Mouse (Mus musculus): ENCODE results near the gene Dst.

The Dst gene

GRCm38 (mm10) chr1:34182406-34183249 lies 274.6 kb downstream of the Dst start:
- DNase-seq, result peak; percentile 86 to 87

- DNase-seq, result no peak
Observed at GRCm38 (mm10) chr1:34183250-34183926, 275.4 kb downstream of the Dst start.

GRCm38 (mm10) chr1:34184266-34184665 lies 276.2 kb downstream of the Dst start:
- no peak for DNase-seq

GRCm38 (mm10) chr1:34186033-34186432 lies 278.0 kb downstream of the Dst start:
- DNase-seq, result no peak

GRCm38 (mm10) chr1:34187501-34187900 lies 279.5 kb downstream of the Dst start:
- no peak for DNase-seq

- no peak for DNase-seq
Observed at GRCm38 (mm10) chr1:34188721-34189236, 280.8 kb downstream of the Dst start.

GRCm38 (mm10) chr1:34189318-34189717 lies 281.3 kb downstream of the Dst start:
- DNase-seq, result no peak

- DNase-seq, result peak; percentile 75 to 79
Observed at GRCm38 (mm10) chr1:34189970-34190369, 281.9 kb downstream of the Dst start.

- no peak for DNase-seq
Observed at GRCm38 (mm10) chr1:34192174-34192573, 284.1 kb downstream of the Dst start.

GRCm38 (mm10) chr1:34200791-34201190 lies 292.8 kb downstream of the Dst start:
- no peak for DNase-seq

- DNase-seq, result peak in 1 of 2 experiments; percentile 78
Observed at GRCm38 (mm10) chr1:34201483-34201882, 293.5 kb downstream of the Dst start.

GRCm38 (mm10) chr1:34211704-34212103 lies 303.7 kb downstream of the Dst start:
- no peak for DNase-seq

- no peak for DNase-seq
Observed at GRCm38 (mm10) chr1:34216456-34216855, 308.4 kb downstream of the Dst start.

GRCm38 (mm10) chr1:34218323-34218722 lies 310.3 kb downstream of the Dst start:
- peak; percentile 88 to 91 for DNase-seq

GRCm38 (mm10) chr1:34218801-34219200 lies 310.8 kb downstream of the Dst start:
- no peak for DNase-seq

- DNase-seq, result no peak
Observed at GRCm38 (mm10) chr1:34220094-34220601, 312.1 kb downstream of the Dst start.

GRCm38 (mm10) chr1:34223866-34224265 lies 315.8 kb downstream of the Dst start:
- DNase-seq, result no peak

GRCm38 (mm10) chr1:34227676-34228075 lies 319.7 kb downstream of the Dst start:
- DNase-seq, result no peak

GRCm38 (mm10) chr1:34231041-34231440 lies 323.0 kb downstream of the Dst start:
- no peak for DNase-seq

GRCm38 (mm10) chr1:34236254-34236723 lies 328.3 kb downstream of the Dst start:
- DNase-seq, result peak; percentile 47 to 65

- peak in 1 of 2 experiments; percentile 7 for DNase-seq
Observed at GRCm38 (mm10) chr1:34237211-34237610, 329.2 kb downstream of the Dst start.

- DNase-seq, result no peak
Observed at GRCm38 (mm10) chr1:34237689-34238091, 329.7 kb downstream of the Dst start.

GRCm38 (mm10) chr1:34238231-34238630 lies 330.2 kb downstream of the Dst start:
- DNase-seq, result no peak
